Mouse (Mus musculus): ENCODE measurements around the gene C1qa.

Gene C1qa

GRCm38 (mm10) chr4:136860022-136860421 lies 38.6 kb downstream of the C1qa start:
- no peak for DNase-seq (ENCODE audit: low spot score)

DNA sequence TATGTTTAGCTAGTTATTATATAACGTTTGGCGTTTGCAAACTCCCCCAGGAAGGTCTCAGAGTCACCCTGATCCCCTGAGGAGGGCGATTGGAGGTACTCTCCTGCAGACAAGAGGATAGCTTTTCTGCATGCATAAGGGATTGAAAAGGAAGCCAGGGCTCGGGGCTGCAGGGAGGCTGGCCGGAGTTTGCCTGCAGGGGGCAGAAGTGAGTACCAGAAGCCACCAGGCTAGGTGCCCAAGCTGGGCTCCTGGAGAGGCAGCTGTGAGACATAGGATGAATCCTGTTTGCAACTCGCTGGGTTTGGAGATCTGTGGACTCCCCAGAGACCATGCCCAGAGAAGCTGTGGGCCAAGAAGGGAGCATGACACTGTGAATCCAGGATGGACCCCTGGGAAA lies 43.5 kb downstream of the C1qa start:
- no peak for DNase-seq (ENCODE audit: low spot score)

DNA sequence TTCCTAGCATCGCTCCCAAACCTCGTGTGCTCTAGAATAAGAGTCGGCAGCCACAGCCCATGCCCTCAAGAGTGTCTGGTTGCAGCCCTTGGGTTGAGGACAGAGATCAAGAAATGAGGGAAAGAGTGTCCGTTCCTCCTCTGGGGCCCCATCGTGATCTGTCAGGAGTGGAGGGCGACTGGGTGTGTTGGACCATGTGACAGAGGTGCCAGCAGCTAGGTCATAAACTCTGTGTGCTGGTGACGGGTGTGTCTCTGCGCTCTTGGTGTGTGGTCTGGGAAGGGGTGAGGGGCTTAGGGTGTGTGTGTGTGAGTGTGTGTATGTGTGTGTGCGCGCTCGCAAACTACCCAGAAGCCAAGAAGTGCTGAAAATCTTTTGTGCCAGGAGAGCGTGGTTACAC lies 45.6 kb downstream of the C1qa start:
- DNase-seq (ENCODE audit: low spot score), result no peak

- DNase-seq (ENCODE audit: low spot score), result no peak
Observed at GRCm38 (mm10) chr4:136852119-136852518, 46.5 kb downstream of the C1qa start.

DNA sequence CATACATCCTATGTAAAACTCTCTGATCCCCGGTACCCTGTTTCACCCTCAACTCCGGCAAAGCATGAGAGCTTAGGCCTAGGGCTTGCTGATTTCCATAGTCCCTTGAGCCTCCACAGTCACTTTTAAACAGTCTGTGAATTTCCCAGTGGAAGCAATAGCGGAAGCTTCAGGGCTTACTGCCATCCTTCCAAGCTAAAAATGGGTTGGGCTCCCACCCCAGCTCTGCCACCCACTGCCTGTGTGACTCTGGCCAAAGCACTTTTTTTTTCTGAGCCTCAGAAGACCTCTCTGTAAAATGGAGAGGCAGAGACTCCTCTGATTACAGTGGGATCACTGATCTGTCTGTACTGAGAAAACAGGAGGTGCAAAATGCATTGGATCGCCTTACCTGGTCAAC lies 50.0 kb downstream of the C1qa start:
- no peak for DNase-seq (ENCODE audit: low spot score)

DNA sequence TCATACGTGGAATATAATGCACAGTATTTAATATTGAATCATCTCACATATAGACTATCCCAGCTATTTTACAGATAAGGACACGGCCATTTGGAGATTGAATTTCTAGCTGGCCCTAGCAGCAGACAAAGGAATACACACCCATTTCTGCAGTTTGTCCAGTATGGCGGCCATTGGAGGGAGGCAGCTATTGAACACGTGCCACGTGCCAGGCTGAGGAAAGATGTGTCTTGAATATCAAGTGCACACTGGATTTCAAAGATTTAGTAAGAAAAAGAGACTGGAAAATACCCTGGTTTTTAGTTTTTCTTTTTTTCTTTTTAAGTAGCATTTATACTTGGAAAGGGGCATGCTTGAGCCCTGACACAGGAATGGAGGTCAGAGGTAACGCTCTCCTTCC lies 51.4 kb downstream of the C1qa start:
- DNase-seq (ENCODE audit: low spot score), result no peak
